Mouse (Mus musculus): ENCODE measurements around the gene Rnf133. TPM values are rescaled to one million over a fixed set of nuclear protein-coding genes. Genes with fewer than 3 reads are reported as not detected.

The Rnf133 gene
- polyA plus RNA-seq (2016; fragmentation: Nextera tagmentation; extraction: Ambion mirVana) = not detected in 2 replicates

GRCm38 (mm10) chr6:23650205-23650604 lies at the start of gene Rnf133:
Gene Rnf133 (minus strand): TSS chr6:23650305.
- H3K27ac ChIP-seq = no peak within 1 kb of the TSS
- H3K36me3 ChIP-seq (replicated peaks) = no peaks in the 10 kb centered on the region
- no peaks in the 10 kb centered on the region for H3K4me1 ChIP-seq
- no peaks in the 10 kb centered on the region for H3K27me3 ChIP-seq (ENCODE audit: poor library complexity, severe bottlenecking)
- 90% methylated on average over 2 of the region's 2 CpGs for WGBS
- H3K4me3 ChIP-seq = no peak within 1 kb of the TSS
- H3K9me3 ChIP-seq = no peaks in the 10 kb centered on the region
- no peak for DNase-seq (ENCODE audit: extremely low spot score, low spot score)

DNA sequence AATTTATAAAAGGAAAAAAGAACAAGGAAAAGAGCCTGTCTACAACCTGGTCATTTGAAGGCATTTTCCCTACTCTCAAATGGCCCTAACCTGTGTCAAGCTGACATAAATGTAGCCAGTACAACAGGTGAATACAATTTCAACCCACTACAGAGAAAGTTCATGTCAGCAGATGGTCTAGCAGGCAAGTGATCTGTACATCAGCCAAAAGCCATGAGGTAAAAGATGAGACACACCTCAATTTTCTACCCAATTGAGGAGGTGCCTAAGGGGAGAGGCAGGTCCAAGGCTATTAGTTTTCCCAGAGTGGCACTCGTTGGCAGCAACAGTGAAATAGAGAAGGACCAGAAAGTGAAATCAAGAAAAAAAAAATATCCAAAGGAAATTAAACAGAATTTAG lies 28.1 kb upstream of the Rnf133 start:
- H3K4me1 ChIP-seq = no peaks in the 10 kb centered on the region
- no peak overlapping the region for H3K4me3 ChIP-seq
- no peaks in the 10 kb centered on the region for H3K9me3 ChIP-seq
- no peak overlapping the region for H3K27ac ChIP-seq
- no peak for DNase-seq (ENCODE audit: extremely low spot score, low spot score)
- no peaks in the 10 kb centered on the region for H3K27me3 ChIP-seq (ENCODE audit: poor library complexity, severe bottlenecking)
- no peaks in the 10 kb centered on the region for H3K36me3 ChIP-seq (replicated peaks)
- WGBS = 82% methylated on average over 1 of the region's 1 CpGs

GRCm38 (mm10) chr6:23655036-23655435 lies 4.9 kb upstream of the Rnf133 start, which contains the start of gene Rnf148:
Gene Rnf148 (minus strand): TSS chr6:23655136.
- Histone ChIP-seq H3K27me3 (ENCODE audit: poor library complexity, severe bottlenecking) (no peaks in the 10 kb centered on the region), H3K4me1 (no peaks in the 10 kb centered on the region), H3K36me3 (replicated peaks) (no peaks in the 10 kb centered on the region), H3K27ac (no peak within 1 kb of the TSS), H3K9me3 (no peaks in the 10 kb centered on the region), H3K4me3 (no peak within 1 kb of the TSS)
- WGBS = 94% methylated on average over 2 of the region's 2 CpGs
- DNase-seq (ENCODE audit: extremely low spot score, low spot score) = no peak

GRCm38 (mm10) chr6:23648732-23649131 lies 1.4 kb downstream of the Rnf133 start:
- WGBS = 92% methylated on average over 8 of the region's 8 CpGs
- Histone ChIP-seq H3K4me1 (no peaks in the 10 kb centered on the region), H3K27me3 (ENCODE audit: poor library complexity, severe bottlenecking) (no peaks in the 10 kb centered on the region), H3K9me3 (no peaks in the 10 kb centered on the region), H3K4me3 (no peak overlapping the region), H3K36me3 (replicated peaks) (no peaks in the 10 kb centered on the region), H3K27ac (no peak overlapping the region)
- no peak for DNase-seq (ENCODE audit: extremely low spot score, low spot score)

DNA sequence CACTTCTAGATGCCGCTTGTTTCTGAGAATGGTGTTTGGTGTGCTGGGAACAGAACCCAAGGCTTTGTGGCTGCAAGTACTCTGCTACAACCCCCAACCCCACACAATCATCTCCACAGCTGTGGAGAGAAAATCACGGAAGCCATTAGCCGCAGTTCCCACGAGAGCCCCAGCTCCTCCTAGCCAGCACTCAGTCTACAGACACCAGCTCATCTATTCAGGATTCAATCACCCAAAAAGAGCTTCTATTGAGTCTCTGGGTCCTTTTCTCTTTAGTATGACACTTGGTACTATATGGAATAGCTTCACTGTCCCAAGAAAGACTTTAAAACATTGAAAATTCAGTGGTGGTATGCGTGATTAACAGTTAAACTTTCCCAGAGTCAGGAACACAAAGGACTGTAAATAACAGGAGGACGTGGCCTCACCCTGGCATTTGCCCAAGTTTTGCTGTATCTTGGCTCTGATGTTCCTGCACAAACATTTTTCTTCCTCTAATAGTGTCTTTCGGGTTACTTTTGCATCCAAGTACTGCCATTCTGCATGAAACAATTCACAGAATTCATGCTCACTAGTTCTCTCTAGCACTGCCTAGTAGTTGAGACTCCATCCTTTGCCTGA lies 2.4 kb downstream of the Rnf133 start:
- WGBS = 89% methylated on average over 7 of the region's 7 CpGs
- H3K9me3 ChIP-seq = no peaks in the 10 kb centered on the region
- H3K36me3 ChIP-seq (replicated peaks) = no peaks in the 10 kb centered on the region
- H3K27me3 ChIP-seq (ENCODE audit: poor library complexity, severe bottlenecking) = no peaks in the 10 kb centered on the region
- H3K4me3 ChIP-seq = no peak overlapping the region
- no peak for DNase-seq (ENCODE audit: extremely low spot score, low spot score)
- no peak overlapping the region for H3K27ac ChIP-seq
- no peaks in the 10 kb centered on the region for H3K4me1 ChIP-seq

DNA sequence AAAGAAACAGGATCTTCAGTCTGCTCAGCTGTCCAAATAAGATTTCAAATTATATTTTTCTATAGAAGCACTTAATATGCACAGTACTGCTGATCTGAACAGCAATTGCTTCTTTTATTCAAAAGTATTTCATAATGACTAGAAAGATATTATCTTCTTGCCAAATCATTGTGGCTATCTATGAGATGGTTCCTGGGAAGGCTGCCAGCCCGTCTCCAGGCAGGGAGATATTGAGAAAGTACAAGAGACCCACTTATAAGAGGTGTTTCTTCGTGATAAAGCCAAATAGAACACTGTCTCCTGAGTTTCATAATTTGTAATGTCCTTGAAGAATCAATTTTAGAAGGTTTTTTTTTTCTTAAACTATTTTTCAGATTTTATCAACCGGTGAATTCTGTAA lies 13.0 kb downstream of the Rnf133 start:
- no peaks in the 10 kb centered on the region for H3K9me3 ChIP-seq
- WGBS = 91% methylated on average over 3 of the region's 3 CpGs
- no peak for DNase-seq (ENCODE audit: extremely low spot score, low spot score)
- no peaks in the 10 kb centered on the region for H3K36me3 ChIP-seq (replicated peaks)
- H3K4me1 ChIP-seq = no peaks in the 10 kb centered on the region
- H3K27me3 ChIP-seq (ENCODE audit: poor library complexity, severe bottlenecking) = no peaks in the 10 kb centered on the region
- H3K27ac ChIP-seq = no peak overlapping the region
- H3K4me3 ChIP-seq = no peak overlapping the region

GRCm38 (mm10) chr6:23635208-23635607 lies 14.9 kb downstream of the Rnf133 start:
- no peak overlapping the region for H3K27ac ChIP-seq
- DNase-seq (ENCODE audit: extremely low spot score, low spot score) = no peak

GRCm38 (mm10) chr6:23634016-23634415 lies 16.1 kb downstream of the Rnf133 start:
- DNase-seq (ENCODE audit: extremely low spot score, low spot score) = no peak
- H3K4me3 ChIP-seq = no peak overlapping the region
- H3K4me1 ChIP-seq = peaks cover 4% of the 10 kb centered on the region
- no peaks in the 10 kb centered on the region for H3K36me3 ChIP-seq (replicated peaks)
- no peaks in the 10 kb centered on the region for H3K27me3 ChIP-seq (ENCODE audit: poor library complexity, severe bottlenecking)
- 89% methylated on average over 9 of the region's 9 CpGs for whole genome bisulfite sequencing
- H3K9me3 ChIP-seq = no peaks in the 10 kb centered on the region
- no peak overlapping the region for H3K27ac ChIP-seq

More at GRCm38 (mm10) chr6:23635208-23635607, 14.9 kb downstream of the Rnf133 start:
- H3K4me3 ChIP-seq = no peak overlapping the region
- H3K4me1 ChIP-seq = peaks cover 3% of the 10 kb centered on the region
- H3K36me3 ChIP-seq (replicated peaks) = no peaks in the 10 kb centered on the region
- H3K27me3 ChIP-seq (ENCODE audit: poor library complexity, severe bottlenecking) = no peaks in the 10 kb centered on the region
- H3K9me3 ChIP-seq = no peaks in the 10 kb centered on the region
- 93% methylated on average over 3 of the region's 3 CpGs for WGBS

DNA sequence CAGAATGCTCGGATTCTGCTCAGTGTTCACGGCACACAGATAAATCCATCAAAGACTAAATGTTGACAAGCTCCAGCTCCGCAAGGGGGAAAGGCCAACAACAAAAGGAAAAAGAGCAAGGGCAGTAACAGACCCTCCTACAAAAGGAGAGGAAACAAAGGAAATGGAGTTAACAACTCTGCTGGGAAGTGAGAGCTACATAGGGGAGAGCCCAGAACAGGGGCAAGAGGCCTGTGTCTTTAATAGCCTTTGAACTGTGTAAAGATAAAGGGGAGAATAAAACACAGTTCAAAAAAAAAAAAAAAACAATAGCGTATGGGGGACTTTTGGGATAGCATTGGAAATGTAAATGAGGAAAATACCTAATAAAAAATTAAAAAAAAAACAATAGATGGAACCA lies 19.6 kb downstream of the Rnf133 start:
- WGBS = 31% methylated on average over 4 of the region's 4 CpGs

More for the DNA sequence above, 19.6 kb downstream of the Rnf133 start:
- peaks cover 4% of the 10 kb centered on the region for H3K4me1 ChIP-seq
- no peaks in the 10 kb centered on the region for H3K36me3 ChIP-seq (replicated peaks)
- H3K9me3 ChIP-seq = no peaks in the 10 kb centered on the region
- DNase-seq (ENCODE audit: extremely low spot score, low spot score) = no peak
- no peak overlapping the region for H3K27ac ChIP-seq
- no peaks in the 10 kb centered on the region for H3K27me3 ChIP-seq (ENCODE audit: poor library complexity, severe bottlenecking)
- no peak overlapping the region for H3K4me3 ChIP-seq

Other genes starting within 250 kb of the Rnf133 start
- gene Rnf148, start 4.8 kb upstream of the Rnf133 start, polyA plus RNA-seq (2016; fragmentation: Nextera tagmentation; extraction: Ambion mirVana) = not detected in 2 replicates
- gene Cadps2, start 189.1 kb upstream of the Rnf133 start, polyA plus RNA-seq (2016; fragmentation: Nextera tagmentation; extraction: Ambion mirVana) = 2.8 and 2.9 TPM in 2 replicates